Mouse (Mus musculus) liver, embryonic 15.5 days (tissue): Measurements from ENCODE around the gene Spc24. TPM values are rescaled to one million over a fixed set of nuclear protein-coding genes. Genes with fewer than 3 reads are reported as not detected.
"Not testable (repeated sequence)": the region's sequence is repeated elsewhere in the genome, so short reads cannot be mapped to it uniquely, and the experiment has no call there.

Source experiments
- ATAC-seq: fragments of 200-750 bp; cut with Nextera tagmentation; 2 replicates; pipeline ENCODE4 v1.8.0; 2017; ENCODE audit warnings: moderate number of reproducible peaks, mild to moderate bottlenecking, moderate library complexity; ENCODE audit not compliant: insufficient read depth
- H3K27ac ChIP-seq: fragments of 300-500 bp; sonication (generic); replicated peaks from 2 replicates; pipeline ENCODE4 v1.5.1; 2015; ENCODE audit warnings: mild to moderate bottlenecking, inconsistent platforms
- H3K27me3 ChIP-seq: fragments of 300-500 bp; sonication (generic); 2 replicates; pipeline ENCODE4 v1.6.1; 2015; ENCODE audit warnings: mild to moderate bottlenecking, inconsistent platforms
- H3K36me3 ChIP-seq: fragments of 300-500 bp; sonication (generic); replicated peaks from 2 replicates; pipeline ENCODE4 v1.6.1; 2015; ENCODE audit warnings: moderate library complexity, mild to moderate bottlenecking, inconsistent platforms
- H3K4me1 ChIP-seq: fragments of 300-500 bp; sonication (generic); replicated peaks from 2 replicates; pipeline ENCODE4 v1.6.1; 2015; ENCODE audit warnings: inconsistent platforms
- H3K4me2 ChIP-seq: fragments of 300-500 bp; sonication (generic); 2 replicates; pipeline ENCODE4 v1.6.1; 2015; ENCODE audit warnings: moderate library complexity, mild to moderate bottlenecking, inconsistent platforms
- H3K4me3 ChIP-seq: fragments of 300-500 bp; sonication (generic); replicated peaks from 2 replicates; pipeline ENCODE4 v1.5.1; 2015; ENCODE audit warnings: mild to moderate bottlenecking, inconsistent platforms
- H3K9ac ChIP-seq: fragments of 300-500 bp; sonication (generic); 2 replicates; pipeline ENCODE4 v1.6.1; 2015; ENCODE audit warnings: moderate library complexity, mild to moderate bottlenecking, inconsistent platforms
- H3K9me3 ChIP-seq: fragments of 300-500 bp; sonication (generic); replicated peaks from 2 replicates; pipeline ENCODE4 v1.6.1; 2016; ENCODE audit warnings: inconsistent platforms
- WGBS: fragments of 180-500 bp; shearing (Covaris S2); methylation state at CpG from one replicate; pipeline ENCODE4 v1.1.7; 2015; ENCODE audit warnings: mixed read lengths; ENCODE audit not compliant: insufficient replicate concordance; 5-methylcytosine and 5-hydroxymethylcytosine counted together
- polyA plus RNA-seq: library from polyadenylated mRNA; unstranded; fragments of >200 nt; fragmentation: Nextera tagmentation; extraction: Ambion mirVana; gene quantifications from 2 replicates; pipeline ENCODE4 v1.2.1, GENCODE M21; 2015

Spc24 gene
- polyA plus RNA-seq, 1 experiment from 2014 or later, result 82.2 TPM

DNA sequence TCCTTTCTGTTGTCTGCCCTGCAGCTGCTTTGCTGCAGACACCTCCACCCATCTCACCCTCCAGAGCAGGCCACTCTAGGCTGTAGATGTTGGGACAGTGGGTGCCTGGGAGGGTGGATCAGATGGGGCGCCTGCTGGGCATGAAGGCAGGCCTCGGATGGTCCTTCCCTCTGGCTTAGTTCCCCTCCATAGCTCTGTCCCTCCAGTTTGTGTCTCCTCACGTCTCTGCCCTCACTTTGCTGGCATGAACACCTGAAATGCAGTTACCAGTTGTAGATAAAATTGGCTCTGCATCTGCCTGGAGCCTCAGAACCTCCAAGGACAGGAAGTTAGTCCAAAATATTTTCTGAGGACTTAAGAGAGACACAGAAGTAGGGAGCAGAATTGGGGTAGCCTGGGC, 36.8 kb upstream of the Spc24 start:
- ATAC-seq, result no peak
- H3K9ac ChIP-seq, result no peak overlapping the region
- peak overlapping the region; percentile 86 for H3K4me2 ChIP-seq
- H3K36me3 ChIP-seq, result peaks cover 21% of the 10 kb centered on the region
- peaks cover 25% of the 10 kb centered on the region for H3K27me3 ChIP-seq
- WGBS, result 63% methylated on average over 3 of the region's 3 CpGs
- H3K9me3 ChIP-seq, result no peaks in the 10 kb centered on the region
- H3K27ac ChIP-seq, result no peak overlapping the region
- H3K4me1 ChIP-seq, result peaks cover 50% of the 10 kb centered on the region
- peak overlapping the region; percentile 69 for H3K4me3 ChIP-seq

DNA sequence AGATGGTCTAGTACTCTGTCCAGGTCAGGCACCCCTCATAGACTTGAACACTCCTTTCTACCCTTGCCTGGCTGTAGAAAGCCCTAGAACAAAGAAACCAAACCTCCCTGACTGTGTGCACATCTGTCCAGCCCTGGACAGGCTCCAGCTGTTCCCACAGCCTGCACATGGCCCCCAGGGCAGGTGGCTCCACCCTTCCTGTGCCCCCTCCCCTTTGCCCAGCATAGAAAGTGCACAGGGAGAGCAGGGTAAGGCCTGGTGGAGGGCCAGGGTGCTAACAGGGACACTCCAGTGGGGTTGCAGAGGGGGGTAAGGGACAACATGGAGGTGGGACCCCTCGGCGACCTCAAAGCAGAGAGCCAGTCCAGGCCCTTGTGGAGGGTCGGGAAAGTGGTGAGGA, 36.2 kb upstream of the Spc24 start:
- no peak for ATAC-seq
- H3K4me1 ChIP-seq, result peaks cover 52% of the 10 kb centered on the region
- no peak overlapping the region for H3K4me3 ChIP-seq
- H3K36me3 ChIP-seq, result peaks cover 21% of the 10 kb centered on the region
- no peak overlapping the region for H3K27ac ChIP-seq
- no peaks in the 10 kb centered on the region for H3K9me3 ChIP-seq
- no peak overlapping the region; the same call in 1 of the 2 replicates for H3K4me2 ChIP-seq
- no peak overlapping the region for H3K9ac ChIP-seq
- 38% methylated on average over 3 of the region's 3 CpGs for WGBS
- peaks cover 25% of the 10 kb centered on the region for H3K27me3 ChIP-seq

DNA sequence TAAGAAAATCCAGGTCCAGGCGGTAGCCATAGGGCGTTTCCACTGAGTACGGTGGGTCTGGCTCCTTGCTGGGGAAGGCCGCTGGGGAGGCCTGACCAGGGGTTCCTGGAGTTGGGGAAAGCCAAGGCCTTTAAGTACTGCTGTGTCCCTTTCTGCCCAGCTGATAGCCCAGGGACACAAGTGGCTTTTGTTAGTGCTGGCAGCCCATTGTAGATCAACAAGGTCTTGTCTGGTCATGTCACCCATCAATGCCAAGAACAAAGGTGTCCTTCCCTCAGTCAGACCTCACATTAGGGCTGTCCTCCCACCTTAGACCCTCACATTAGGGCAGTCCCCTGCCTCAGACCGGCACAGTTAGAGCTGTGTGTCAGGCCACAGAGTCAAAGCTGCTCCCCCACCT, 35.5 kb upstream of the Spc24 start:
- Histone ChIP-seq H3K4me1 (peaks cover 52% of the 10 kb centered on the region), H3K27me3 (peaks cover 25% of the 10 kb centered on the region), H3K36me3 (peaks cover 21% of the 10 kb centered on the region), H3K9ac (no peak overlapping the region), H3K9me3 (no peaks in the 10 kb centered on the region), H3K4me2 (no peak overlapping the region), H3K4me3 (no peak overlapping the region), H3K27ac (no peak overlapping the region)
- WGBS, result 81% methylated on average over 5 of the region's 5 CpGs
- no peak for ATAC-seq

DNA sequence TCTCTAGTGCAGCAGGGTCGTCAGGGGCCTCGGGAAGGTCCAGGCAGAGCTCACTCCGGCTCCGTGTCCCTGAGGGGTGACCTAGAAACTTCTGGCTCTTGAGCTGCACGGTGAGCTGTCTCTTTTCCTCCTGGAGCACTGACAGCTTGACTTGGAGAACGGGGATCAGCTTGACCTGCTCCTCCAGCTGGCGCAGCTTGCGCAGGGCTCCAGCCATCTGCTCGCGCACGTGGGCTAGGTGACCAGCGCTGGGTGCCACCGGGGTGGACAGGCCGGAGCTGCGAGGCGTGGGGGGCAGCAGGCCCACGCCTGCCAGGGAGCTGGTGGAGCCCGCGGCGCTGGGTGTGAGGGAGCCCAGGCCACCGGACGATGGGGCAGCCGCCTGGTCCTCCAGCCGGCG, 34.8 kb upstream of the Spc24 start:
- Histone ChIP-seq H3K27ac (no peak overlapping the region), H3K36me3 (peaks cover 21% of the 10 kb centered on the region), H3K4me3 (no peak overlapping the region), H3K27me3 (peaks cover 25% of the 10 kb centered on the region), H3K9ac (no peak overlapping the region), H3K4me1 (peaks cover 47% of the 10 kb centered on the region), H3K4me2 (no peak overlapping the region), H3K9me3 (no peaks in the 10 kb centered on the region)
- no peak for ATAC-seq
- 87% methylated on average over 25 of the region's 25 CpGs for WGBS

DNA sequence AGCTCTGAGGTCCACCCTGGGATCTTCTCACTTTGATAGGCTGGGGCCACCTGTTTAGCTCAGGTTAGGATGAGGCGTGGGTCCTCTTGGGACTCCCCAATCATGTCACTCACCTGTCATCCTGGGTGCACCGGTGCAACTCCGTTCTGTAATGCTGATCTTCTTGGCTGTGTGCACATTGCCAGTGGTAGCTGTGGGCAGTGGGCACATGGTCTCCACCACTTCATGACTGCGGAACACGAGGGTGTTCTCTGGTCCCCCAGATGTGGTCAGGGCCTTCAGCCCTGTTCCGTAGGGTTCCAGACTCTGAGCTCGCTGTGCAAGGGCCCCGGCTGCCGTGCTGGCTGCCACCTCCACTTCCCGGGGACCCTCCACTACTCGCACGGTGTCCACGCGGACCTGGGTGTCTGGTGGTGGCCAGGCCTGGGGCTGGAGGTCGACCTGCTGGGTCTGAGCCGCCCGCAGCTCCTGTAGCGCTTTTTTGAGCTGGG, 34.3 kb upstream of the Spc24 start:
- H3K27me3 ChIP-seq, result peaks cover 25% of the 10 kb centered on the region
- WGBS, result 85% methylated on average over 18 of the region's 18 CpGs
- H3K9ac ChIP-seq, result no peak overlapping the region
- peaks cover 23% of the 10 kb centered on the region for H3K36me3 ChIP-seq
- H3K4me3 ChIP-seq, result no peak overlapping the region
- ATAC-seq, result no peak
- peaks cover 42% of the 10 kb centered on the region for H3K4me1 ChIP-seq
- H3K4me2 ChIP-seq, result no peak overlapping the region
- H3K27ac ChIP-seq, result no peak overlapping the region
- no peaks in the 10 kb centered on the region for H3K9me3 ChIP-seq

DNA sequence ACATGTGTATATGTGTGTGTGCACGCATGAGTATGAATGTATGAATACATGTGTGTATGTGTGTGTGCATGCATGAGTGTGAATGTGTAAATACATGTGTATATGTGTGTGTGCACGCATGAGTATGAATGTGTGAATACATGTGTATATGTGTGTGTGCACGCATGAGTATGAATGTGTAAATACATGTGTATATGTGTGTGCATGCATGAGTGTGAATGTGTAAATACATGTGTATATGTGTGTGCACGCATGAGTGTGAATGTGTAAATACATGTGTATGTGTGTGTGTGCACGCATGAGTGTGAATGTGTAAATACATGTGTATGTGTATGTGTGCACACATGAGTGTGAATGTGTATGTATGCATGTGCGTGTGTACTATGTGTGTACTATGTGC, 33.4 kb upstream of the Spc24 start:
- not testable (repeated sequence) for H3K4me2 ChIP-seq, H3K9me3 ChIP-seq, H3K9ac ChIP-seq, H3K27ac ChIP-seq, ATAC-seq, H3K4me3 ChIP-seq
- peaks cover 18% of the 10 kb centered on the region for H3K27me3 ChIP-seq
- 76% methylated on average over 6 of the region's 6 CpGs for WGBS
- H3K36me3 ChIP-seq, result peaks cover 23% of the 10 kb centered on the region
- peaks cover 34% of the 10 kb centered on the region for H3K4me1 ChIP-seq

DNA sequence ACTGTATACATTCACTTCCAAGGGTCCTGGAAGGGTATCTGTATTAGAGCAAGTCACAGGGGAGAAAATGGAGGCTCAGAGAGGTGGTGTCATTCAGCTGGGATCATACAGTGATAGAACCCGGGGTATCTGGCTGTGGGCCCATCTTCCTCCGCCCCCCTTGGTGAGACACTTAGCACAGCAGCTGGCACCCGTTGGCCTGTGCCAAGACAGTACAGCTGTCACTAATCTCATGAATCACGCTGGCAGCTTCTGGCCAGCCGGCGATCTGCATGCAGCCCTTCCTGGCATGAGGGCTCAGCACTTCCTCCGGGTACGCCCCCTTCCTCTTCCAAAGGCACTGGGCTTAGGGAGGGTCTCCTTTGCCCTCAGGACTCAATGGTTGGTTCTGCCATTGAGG, 32.5 kb upstream of the Spc24 start:
- Histone ChIP-seq H3K27me3 (peaks cover 10% of the 10 kb centered on the region), H3K4me1 (peaks cover 25% of the 10 kb centered on the region), H3K4me3 (no peak overlapping the region), H3K4me2 (no peak overlapping the region), H3K36me3 (peaks cover 23% of the 10 kb centered on the region), H3K9ac (no peak overlapping the region), H3K27ac (no peak overlapping the region), H3K9me3 (no peaks in the 10 kb centered on the region)
- 24% methylated on average over 8 of the region's 8 CpGs for WGBS
- ATAC-seq, result no peak

DNA sequence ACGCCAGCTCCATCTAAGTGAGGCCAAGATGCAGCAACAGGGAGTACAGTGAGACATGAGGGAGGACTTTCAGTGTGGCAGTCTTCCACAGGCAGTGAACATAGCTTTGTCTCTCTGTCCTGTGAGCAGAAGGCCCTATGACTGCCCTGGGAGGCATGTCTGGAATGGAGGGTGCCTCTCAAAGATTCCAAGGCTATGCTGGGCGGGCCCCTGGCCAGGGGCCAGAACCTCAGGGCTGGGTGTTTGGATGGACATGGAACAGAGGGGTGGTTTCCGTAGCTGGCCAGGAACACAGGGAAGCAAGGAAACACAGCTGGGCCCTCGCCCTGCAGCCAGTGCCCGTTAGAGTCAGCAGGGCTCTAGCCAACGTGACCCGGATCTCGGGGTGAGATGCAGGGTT, 31.8 kb upstream of the Spc24 start:
- Histone ChIP-seq H3K27ac (no peak overlapping the region), H3K9ac (no peak overlapping the region), H3K36me3 (peaks cover 23% of the 10 kb centered on the region), H3K4me3 (no peak overlapping the region), H3K9me3 (no peaks in the 10 kb centered on the region), H3K4me1 (peaks cover 18% of the 10 kb centered on the region), H3K27me3 (peaks cover 2% of the 10 kb centered on the region; the same call in 1 of the 2 replicates), H3K4me2 (no peak overlapping the region)
- no peak for ATAC-seq
- 71% methylated on average over 8 of the region's 8 CpGs for WGBS

DNA sequence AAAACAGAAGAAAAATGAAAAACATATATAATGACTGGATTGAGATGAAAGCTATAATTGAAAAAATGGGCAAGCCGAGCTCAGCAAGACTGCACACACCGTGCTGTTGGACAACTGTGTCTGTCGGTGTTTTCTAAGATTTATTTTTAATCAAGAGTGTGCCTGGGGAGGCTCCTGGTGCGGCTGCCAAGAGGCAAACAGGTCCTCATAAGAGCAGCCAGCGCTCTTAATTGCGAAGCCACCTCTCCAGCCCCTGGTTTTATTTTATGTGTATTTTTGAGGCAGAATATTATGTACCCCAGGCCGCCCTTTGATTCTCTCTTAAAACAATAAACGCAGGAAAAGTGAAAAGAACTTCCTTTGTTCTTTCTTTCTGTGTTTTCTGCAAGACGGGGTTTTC, 28.1 kb upstream of the Spc24 start:
- 71% methylated on average over 9 of the region's 9 CpGs for WGBS
- no peaks in the 10 kb centered on the region for H3K27me3 ChIP-seq
- peaks cover 11% of the 10 kb centered on the region for H3K4me1 ChIP-seq
- H3K9ac ChIP-seq, result no peak overlapping the region
- no peak for ATAC-seq
- no peaks in the 10 kb centered on the region for H3K9me3 ChIP-seq
- H3K4me3 ChIP-seq, result no peak overlapping the region
- no peak overlapping the region for H3K27ac ChIP-seq
- H3K4me2 ChIP-seq, result no peak overlapping the region
- peaks cover 6% of the 10 kb centered on the region; the same call in 1 of the 2 replicates for H3K36me3 ChIP-seq

DNA sequence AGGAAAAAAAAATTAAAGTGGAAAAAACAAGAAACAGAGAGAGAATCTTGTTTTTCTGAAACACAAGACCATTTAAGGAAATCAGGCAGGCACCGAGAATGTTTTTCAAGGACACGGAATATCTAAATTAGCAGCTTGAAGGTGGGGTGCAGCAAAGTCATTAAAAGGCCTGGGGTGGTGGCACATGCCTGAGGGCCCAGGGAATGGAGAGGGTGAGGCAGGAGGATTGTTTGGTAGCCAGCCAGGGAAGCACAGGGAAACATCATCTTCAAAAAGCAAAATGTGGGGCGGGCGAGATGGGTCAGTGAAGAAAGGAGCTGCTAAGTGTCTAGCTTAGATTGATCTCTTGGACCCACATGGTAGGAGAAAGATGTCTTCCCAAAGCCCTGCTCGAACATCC, 27.6 kb upstream of the Spc24 start:
- H3K4me2 ChIP-seq, result no peak overlapping the region
- H3K27me3 ChIP-seq, result no peaks in the 10 kb centered on the region
- no peak overlapping the region for H3K27ac ChIP-seq
- H3K36me3 ChIP-seq, result peaks cover 6% of the 10 kb centered on the region; the same call in 1 of the 2 replicates
- H3K4me3 ChIP-seq, result no peak overlapping the region
- 74% methylated on average over 5 of the region's 5 CpGs for WGBS
- H3K9ac ChIP-seq, result no peak overlapping the region
- ATAC-seq, result no peak
- peaks cover 9% of the 10 kb centered on the region for H3K4me1 ChIP-seq
- no peaks in the 10 kb centered on the region for H3K9me3 ChIP-seq

DNA sequence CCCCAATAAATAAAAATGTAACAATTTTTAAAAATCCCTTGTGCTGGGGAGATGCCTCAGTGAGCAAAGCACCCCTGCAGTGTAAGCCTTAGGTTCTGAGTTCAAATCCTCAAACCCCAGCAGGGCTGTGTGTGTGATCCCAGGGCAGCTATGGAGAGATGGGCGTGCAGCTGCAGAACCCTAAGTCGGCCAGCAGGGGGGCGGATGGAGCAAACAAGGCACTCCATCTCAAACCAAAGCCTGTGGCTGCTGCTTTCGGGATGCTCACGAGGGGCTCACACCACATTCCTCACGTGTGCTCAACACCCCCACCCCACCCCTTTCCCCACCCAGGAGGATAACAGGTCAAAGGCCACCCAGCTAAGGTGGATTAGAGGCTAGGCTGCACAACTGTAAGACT, 26.8 kb upstream of the Spc24 start:
- no peak overlapping the region for H3K9ac ChIP-seq
- no peak for ATAC-seq
- no peak overlapping the region for H3K27ac ChIP-seq

DNA sequence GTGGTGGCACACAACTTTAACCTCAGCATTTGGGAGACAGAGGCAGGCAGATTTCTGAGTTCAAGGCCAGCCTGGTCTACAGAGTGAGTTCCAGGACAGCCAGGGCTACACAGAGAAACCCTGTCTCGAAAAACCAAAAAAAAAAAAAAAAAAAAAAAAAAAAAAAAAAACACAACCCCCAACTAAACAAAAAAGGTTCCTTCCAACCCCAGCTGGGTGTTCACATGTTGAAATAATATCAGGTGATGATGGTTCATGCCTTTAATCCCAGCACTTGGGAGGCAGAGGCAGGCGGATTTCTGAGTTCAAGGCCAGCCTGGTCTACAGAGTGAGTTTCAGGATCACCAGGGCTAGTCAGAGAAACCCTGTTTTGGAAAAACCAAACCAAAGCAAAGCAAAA, 26.2 kb upstream of the Spc24 start:
- not testable (repeated sequence) for ATAC-seq, H3K4me1 ChIP-seq

More for the DNA sequence above, 26.8 kb upstream of the Spc24 start:
- H3K36me3 ChIP-seq, result peaks cover 6% of the 10 kb centered on the region; the same call in 1 of the 2 replicates
- 12% methylated on average over 6 of the region's 6 CpGs for WGBS
- no peaks in the 10 kb centered on the region for H3K27me3 ChIP-seq
- no peaks in the 10 kb centered on the region for H3K9me3 ChIP-seq
- H3K4me3 ChIP-seq, result no peak overlapping the region
- 0 out of 2 replicates have a peak, but pooled peaks cover 4% of the 10 kb centered on the region for H3K4me1 ChIP-seq
- no peak overlapping the region for H3K4me2 ChIP-seq

More for the DNA sequence above, 26.2 kb upstream of the Spc24 start:
- H3K4me3 ChIP-seq, H3K9me3 ChIP-seq, H3K27me3 ChIP-seq, H3K9ac ChIP-seq, H3K4me2 ChIP-seq, H3K36me3 ChIP-seq, H3K27ac ChIP-seq: not testable (repeated sequence)
- WGBS, result 37% methylated on average over 2 of the region's 2 CpGs
